Mouse (Mus musculus): ENCODE measurements around the gene Snx13. TPM values are rescaled to one million over a fixed set of nuclear protein-coding genes. Genes with fewer than 3 reads are reported as not detected.

Gene Snx13
- polyA plus RNA-seq, 1 experiment from 2014 or later = 21.7 TPM

MicroRNAs within 50 kb of the gene (microRNA counts, 519-probe panel; counts per million panel counts)
- not detected for microRNA mmu-miR-680

Small RNA genes within 50 kb of the gene (microRNA-seq; reads per million reads assigned to microRNA genes)
- not detected for gene Mir680-3

Other genes starting within 250 kb of the Snx13 start
- gene Hdac9, start 130.1 kb upstream of the Snx13 start, polyA plus RNA-seq (2014; fragmentation: Nextera tagmentation; extraction: Ambion mirVana) = 14.1 and 16.9 TPM in 2 replicates
- gene Prps1l1, start 62.4 kb upstream of the Snx13 start, polyA plus RNA-seq (2014; fragmentation: Nextera tagmentation; extraction: Ambion mirVana) = not detected in 2 replicates